22 mouse cellular contexts compared by ENCODE assay signal in genomic region chr17:65552426-65552997, GRCm38 (mm10). TPM values are rescaled to one million over a fixed set of nuclear protein-coding genes. Genes with fewer than 3 reads are reported as not detected.
DNase-seq lines count a peak whose midpoint lies in the region; ATAC-seq and TF ChIP-seq lines count a peak whose summit lies in the region.
"Had no signal": no experiment of that assay in that cellular context is flagged by ENCODE, and none has a peak within 500 bp of the region (broad histone marks: within the 10 kb centered on the region; RNA-seq: fewer than 3 reads in every experiment).

No protein-coding gene starts in this region.

- H3K27me3 ChIP-seq in testis, adult 2 months (ENCODE audit: control insufficient read depth, insufficient read depth, low read length) = no peaks in the 10 kb centered on the region
- H3K27me3 ChIP-seq in myocyte (ENCODE audit: control insufficient read depth, insufficient read depth, insufficient read length) = no peaks in the 10 kb centered on the region
- H3K27me3 ChIP-seq: CH12.LX; embryonic facial prominence, embryonic 12.5 days; forebrain, embryonic 12.5 days; heart, embryonic 13.5 days; hindbrain, embryonic 12.5 days had no signal

- H3K79me2 ChIP-seq in myocyte (ENCODE audit: control insufficient read depth, insufficient read depth) = no peaks in the 10 kb centered on the region

- H3K27ac ChIP-seq in testis, adult 2 months (ENCODE audit: control insufficient read depth, insufficient read depth, low read depth, low read length) = peak overlapping the region; percentile 8
- H3K27ac ChIP-seq: embryonic facial prominence, embryonic 12.5 days; forebrain, embryonic 12.5 days; heart, embryonic 13.5 days; hindbrain, embryonic 12.5 days had no signal

- peak overlapping the region; percentile 32 for H3K4me2 ChIP-seq in myocyte (ENCODE audit: low read depth)
- H3K4me2 ChIP-seq: embryonic facial prominence, embryonic 12.5 days; forebrain, embryonic 12.5 days; heart, embryonic 13.5 days; hindbrain, embryonic 12.5 days had no signal

- intact Hi-C loops in heart, postnatal 14 days (cut with DNase I) = no loop called here

- no peaks in the 10 kb centered on the region for H3K36me3 ChIP-seq in testis, adult 2 months (ENCODE audit: control insufficient read depth, insufficient read depth, low read length)
- H3K36me3 ChIP-seq in myocyte (ENCODE audit: control insufficient read depth, insufficient read depth) = no peaks in the 10 kb centered on the region
- H3K36me3 ChIP-seq: embryonic facial prominence, embryonic 12.5 days; forebrain, embryonic 12.5 days; heart, embryonic 13.5 days; hindbrain, embryonic 12.5 days had no signal

- peak; percentile 70 for DNase-seq in heart, adult 11 months
- no peak for DNase-seq in heart, postnatal 14 days
- DNase-seq in testis, postnatal 14 days (ENCODE audit: low spot score) = no peak
- no peak for DNase-seq in cerebellum, adult 9-11 months
- DNase-seq: adrenal gland, adult 8-10 months; cerebellum, adult 11 months; cerebellum, adult 8-10 months; cerebellum, postnatal 25 days; gastrocnemius, postnatal 14 days; heart, postnatal 4 days had no signal

- no peak for TF ChIP-seq CTCF in testis, adult 2 months (IDR thresholded peaks at IDR 0.05; ENCODE audit: control insufficient read depth, insufficient read depth, insufficient replicate concordance, low read depth, low read length)

- ATAC-seq in activated CD4-positive, CD25-positive, alpha-beta regulatory T cell, adult 4 months = no peak
- ATAC-seq: forebrain, embryonic 16.5 days; hindbrain, embryonic 16.5 days; inflammation-experienced regulatory T-cells, adult 6 months had no signal

- peaks cover 16% of the 10 kb centered on the region for H3K4me1 ChIP-seq in testis, adult 2 months (ENCODE audit: control insufficient read depth, insufficient read depth, low read length)
- H3K4me1 ChIP-seq: embryonic facial prominence, embryonic 12.5 days; forebrain, embryonic 12.5 days; hindbrain, embryonic 12.5 days had no signal

- TF ChIP-seq POLR2A in testis, adult 2 months (IDR thresholded peaks at IDR 0.05; ENCODE audit: control insufficient read depth, low read depth, low read length) = no peak
- no peak for TF ChIP-seq POLR2A in myocyte (IDR thresholded peaks at IDR 0.05; ENCODE audit: insufficient read length, low read depth)

- no peak overlapping the region for H3ac ChIP-seq in myocyte (ENCODE audit: control insufficient read depth, insufficient read length)

- no peak overlapping the region for H3K4me3 ChIP-seq in testis, adult 2 months (ENCODE audit: control insufficient read depth, low read depth, low read length)
- H3K4me3 ChIP-seq in myocyte = no peak overlapping the region
- H3K4me3 ChIP-seq: embryonic facial prominence, embryonic 12.5 days; forebrain, embryonic 12.5 days; heart, embryonic 13.5 days; hindbrain, embryonic 12.5 days had no signal

TF ChIP-seq in myocyte, 11 proteins besides CTCF, POLR2A, EP300 and RAD21:
- TF ChIP-seq E2F4 (IDR thresholded peaks at IDR 0.05; ENCODE audit: insufficient read depth) (no peak), REST (IDR thresholded peaks at IDR 0.05; ENCODE audit: insufficient read depth, insufficient read length) (no peak), CEBPB (IDR thresholded peaks at IDR 0.05; ENCODE audit: insufficient read depth, poor library complexity, severe bottlenecking) (no peak), MYOG (IDR thresholded peaks at IDR 0.05; ENCODE audit: control insufficient read depth in 1 of 3, insufficient read depth in 1 of 3, insufficient read length in 2 of 3, low read depth in 2 of 3) (no peak), TCF3 (IDR thresholded peaks at IDR 0.05; ENCODE audit: insufficient read length, low read depth) (no peak)

RNA-seq across cellular contexts. Expression of gene Tmem232, which starts 11.9 kb away (rescaled TPM):
- not detected for total RNA-seq in heart, postnatal 14 days (2021)
- 47.0 and 51.3 TPM in 2 replicates for polyA plus RNA-seq in testis, adult 2 months (2012; rRNA removed)
- not detected for polyA plus RNA-seq in myocyte (2012; fragmentation: generic; extraction: Trizol)
- not detected for polyA plus RNA-seq in activated CD4-positive, CD25-positive, alpha-beta regulatory T cell, adult 4 months (2017; shearing (Covaris generic))
- total RNA-seq: adrenal gland, adult 8-10 months; CH12.LX; granulocyte monocyte progenitor cell, adult 5-6 weeks had no signal
- polyA plus RNA-seq: forebrain, embryonic 12.5 days; inflammation-experienced regulatory T-cells, adult 6 months had no signal

Comparison
In these comparisons a context has a peak if more than half of its experiments do, and no peak if none do; other contexts are left out.
1. RNA of gene Tmem232, which starts 11.9 kb away (polyA plus RNA-seq): 47.0 to 51.3 TPM in testis, adult 2 months; not detected in myocyte (single experiment) and not detected in activated CD4-positive, CD25-positive, alpha-beta regulatory T cell, adult 4 months; every median in the first group is over 10 times any median in the second.